Mouse (Mus musculus) liver, embryonic 14.5 days (tissue): Measurements from ENCODE around the gene Clmp.

ENCODE experiments used
- CTCF ChIP-seq: IDR thresholded peaks from 2 replicates; pipeline ENCODE4 v1.5.1; 2016; ENCODE audit warnings: antibody characterized with exemption, low read depth, control low read depth
- EP300 ChIP-seq: IDR thresholded peaks from 2 replicates; pipeline ENCODE4 v1.6.1; 2016; ENCODE audit warnings: antibody characterized with exemption, low read depth

- no peak for TF ChIP-seq CTCF
- TF ChIP-seq EP300 = no peak
Measured at GRCm38 (mm10) chr9:40737117-40737516, 51.4 kb downstream of the Clmp start.
